Mouse (Mus musculus): Measurements from ENCODE around the gene Osbpl10.

- no peak for TF ChIP-seq MAX (IDR thresholded peaks at IDR 0.05; ENCODE audit: low read depth)
- no peak for TF ChIP-seq POLR2A (IDR thresholded peaks at IDR 0.05; ENCODE audit: insufficient read length, low read depth)
- TF ChIP-seq MYOD1 (IDR thresholded peaks at IDR 0.05; ENCODE audit: control insufficient read depth in 1 of 3, insufficient read length in 2 of 3, low read depth in 2 of 3) = no peak
- TF ChIP-seq USF1 (IDR thresholded peaks at IDR 0.05; ENCODE audit: low read depth) = no peak
- TF ChIP-seq CEBPB (IDR thresholded peaks at IDR 0.05; ENCODE audit: insufficient read depth, poor library complexity, severe bottlenecking) = no peak
- TF ChIP-seq E2F4 (IDR thresholded peaks at IDR 0.05; ENCODE audit: insufficient read depth) = no peak
- TF ChIP-seq TCF12 (IDR thresholded peaks at IDR 0.05; ENCODE audit: insufficient read depth, poor library complexity, severe bottlenecking) = no peak
These were observed 34.0 kb downstream of the Osbpl10 start for GRCm38 (mm10) chr9:115012367-115012766.

Measured in myocyte (in vitro differentiated cells).